Mouse (Mus musculus) cerebellum, adult 2 months (tissue): Measurements from ENCODE around the gene Fcgr4. TPM values are rescaled to one million over a fixed set of nuclear protein-coding genes. Genes with fewer than 3 reads are reported as not detected.
"Not testable (repeated sequence)": the region's sequence is repeated elsewhere in the genome, so short reads cannot be mapped to it uniquely, and the experiment has no call there.

Source experiments
- DNase-seq, 2 experiments: peaks; one replicate each; pipeline ENCODE4 v3.0.0; 2021
- H3K27ac ChIP-seq: fragments of 200-500 bp; 2 replicates; pipeline ENCODE4 v1.5.1; 2012; ENCODE audit warnings: low read length, control low read depth, inconsistent platforms; ENCODE audit not compliant: insufficient read depth
- H3K27me3 ChIP-seq: fragments of 200-500 bp; 2 replicates; pipeline ENCODE4 v1.6.1; 2012; ENCODE audit warnings: inconsistent platforms, mild to moderate bottlenecking, low read length, moderate library complexity; ENCODE audit not compliant: control insufficient read depth, insufficient read depth
- H3K4me1 ChIP-seq: fragments of 200-500 bp; 2 replicates; pipeline ENCODE4 v1.6.1; 2011; ENCODE audit warnings: low read length; ENCODE audit not compliant: control insufficient read depth, insufficient read depth
- H3K4me3 ChIP-seq: fragments of 200-500 bp; replicated peaks from 2 replicates; pipeline ENCODE3; 2011; ENCODE audit warnings: mild to moderate bottlenecking, low read depth, low read length, control low read depth; ENCODE audit not compliant: insufficient read depth
- CTCF ChIP-seq: fragments of 200-500 bp; IDR thresholded peaks from 2 replicates; pipeline ENCODE4 v1.5.1; 2011; ENCODE audit warnings: low read depth, mild to moderate bottlenecking, control low read depth, low read length, moderate library complexity, borderline replicate concordance; ENCODE audit not compliant: insufficient read depth
- POLR2A ChIP-seq: fragments of 200-500 bp; IDR thresholded peaks from 2 replicates; pipeline ENCODE4 v1.6.1; 2011; ENCODE audit warnings: low read length, control low read depth, borderline replicate concordance; ENCODE audit not compliant: insufficient read depth
- WGBS: fragments of 180-500 bp; shearing (Covaris S2); methylation state at CpG from one replicate; pipeline ENCODE4 v1.1.7; 2018; 5-methylcytosine and 5-hydroxymethylcytosine counted together
- polyA plus RNA-seq: library from polyadenylated mRNA; depleted of rRNA; stranded (reverse); fragments of >200 nt; gene quantifications from 2 replicates; pipeline ENCODE4 v1.2.3, GENCODE M21; 2012

Fcgr4 gene
- polyA plus RNA-seq, 1 experiment = 0.18 TPM

DNA sequence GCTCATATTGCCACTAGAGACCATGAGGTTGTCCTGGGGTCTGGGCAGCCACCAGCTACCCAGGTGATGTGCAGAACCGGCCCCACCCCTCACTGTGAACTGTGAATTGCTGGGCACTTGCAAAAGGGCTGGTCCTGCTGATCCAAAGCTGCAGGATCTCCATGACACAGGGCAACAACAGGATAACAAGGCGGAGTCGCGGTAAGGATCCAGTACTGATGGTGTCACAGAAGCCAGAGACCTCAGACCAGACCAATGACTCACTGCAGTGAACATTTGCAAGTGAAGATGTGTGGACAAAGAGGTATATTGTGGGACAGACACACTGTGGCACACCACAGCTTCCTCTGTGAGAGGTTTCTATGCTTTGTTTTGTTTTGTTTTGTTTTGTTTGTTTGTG, 40.1 kb upstream of the Fcgr4 start:
- Histone ChIP-seq H3K27ac (no peak overlapping the region), H3K27me3 (no peaks in the 10 kb centered on the region), H3K4me1 (no peaks in the 10 kb centered on the region; the same call in 1 of the 2 replicates), H3K4me3 (no peak overlapping the region)
- 83% methylated on average over 4 of the region's 4 CpGs for WGBS
- no peak for TF ChIP-seq POLR2A
- TF ChIP-seq CTCF = no peak
- no peak for DNase-seq

- not testable (repeated sequence) for H3K4me1 ChIP-seq, DNase-seq, H3K4me3 ChIP-seq, H3K27ac ChIP-seq, H3K27me3 ChIP-seq
- whole genome bisulfite sequencing = 68% methylated on average over 1 of the region's 1 CpGs
These were observed 37.0 kb upstream of the Fcgr4 start for GRCm38 (mm10) chr1:170981679-170982078.

GRCm38 (mm10) chr1:170982301-170982700, 36.4 kb upstream of the Fcgr4 start:
- Histone ChIP-seq H3K27ac (no peak overlapping the region), H3K4me1 (no peaks in the 10 kb centered on the region), H3K27me3 (no peaks in the 10 kb centered on the region), H3K4me3 (no peak overlapping the region)
- 70% methylated on average over 2 of the region's 2 CpGs for WGBS
- no peak for TF ChIP-seq CTCF
- TF ChIP-seq POLR2A = no peak
- no peak for DNase-seq

DNA sequence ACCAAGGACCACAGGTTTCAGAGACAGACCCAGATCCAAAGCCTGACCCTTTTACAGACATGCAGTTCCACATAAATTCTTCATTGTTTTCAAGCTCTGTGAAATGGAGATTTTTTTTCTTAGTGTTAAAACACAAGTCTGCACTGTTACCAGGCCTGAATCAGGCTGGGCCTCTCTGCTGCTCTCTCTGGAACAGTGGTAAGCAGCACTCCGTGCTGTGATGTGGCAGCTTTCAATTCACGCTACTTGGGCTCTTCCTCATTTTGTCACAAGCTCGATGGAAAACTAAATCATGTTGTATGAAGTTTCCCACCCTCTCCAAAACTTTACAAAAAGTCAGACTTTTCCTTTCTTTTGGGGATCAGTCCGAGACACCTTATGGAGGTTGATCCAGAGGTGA, 35.7 kb upstream of the Fcgr4 start:
- H3K27me3 ChIP-seq = no peaks in the 10 kb centered on the region
- DNase-seq = no peak
- no peak overlapping the region for H3K4me3 ChIP-seq
- no peak overlapping the region for H3K27ac ChIP-seq
- H3K4me1 ChIP-seq = no peaks in the 10 kb centered on the region
- TF ChIP-seq CTCF (no peak), POLR2A (no peak)
- WGBS = 80% methylated on average over 4 of the region's 4 CpGs

DNA sequence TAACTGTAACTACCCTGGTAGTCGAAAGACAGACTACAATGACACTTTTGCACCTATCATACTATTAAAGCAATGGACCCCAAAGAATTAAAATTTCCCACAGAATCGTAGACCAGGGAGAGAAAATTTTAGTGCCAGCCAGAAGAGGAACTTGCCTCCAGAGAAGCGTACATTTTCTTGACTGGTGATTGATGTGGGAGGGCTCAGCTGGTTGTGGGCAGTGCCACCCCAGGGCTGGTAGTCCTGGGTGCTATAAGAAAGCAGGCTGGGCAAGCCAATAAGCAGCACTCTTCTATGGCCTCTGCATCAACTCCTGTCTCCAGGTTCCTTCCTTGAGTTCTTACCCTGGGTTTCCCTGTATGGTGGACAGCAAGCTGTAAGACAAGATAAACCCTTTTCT, 33.6 kb upstream of the Fcgr4 start:
- Histone ChIP-seq H3K4me3 (no peak overlapping the region), H3K27ac (no peak overlapping the region), H3K27me3 (no peaks in the 10 kb centered on the region), H3K4me1 (no peaks in the 10 kb centered on the region)
- 86% methylated on average over 3 of the region's 3 CpGs for whole genome bisulfite sequencing
- TF ChIP-seq CTCF (no peak), POLR2A (no peak)
- DNase-seq = no peak

DNA sequence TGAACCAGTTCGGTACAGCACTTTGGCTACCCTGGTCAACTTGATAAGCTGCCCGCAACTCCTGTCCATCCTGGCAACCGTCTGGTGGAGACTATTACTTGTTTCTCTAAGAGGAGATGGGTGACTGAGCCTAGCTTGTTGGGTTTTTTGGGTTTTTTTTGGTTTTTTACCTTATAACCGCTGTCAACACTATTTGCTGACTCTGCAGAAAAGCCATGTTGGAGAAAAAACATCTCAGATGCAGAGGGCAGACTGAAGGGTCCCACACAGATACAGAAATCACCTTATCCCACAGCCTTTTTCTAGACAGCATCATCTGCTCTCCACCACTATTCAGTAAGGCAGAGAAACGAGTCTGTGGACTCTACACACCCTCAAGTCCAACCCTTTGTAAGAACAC, 32.9 kb upstream of the Fcgr4 start:
- no peak for DNase-seq
- Histone ChIP-seq H3K27me3 (no peaks in the 10 kb centered on the region), H3K4me1 (no peaks in the 10 kb centered on the region), H3K4me3 (no peak overlapping the region), H3K27ac (no peak overlapping the region)
- 79% methylated on average over 5 of the region's 5 CpGs for WGBS
- TF ChIP-seq POLR2A (no peak), CTCF (no peak)

- Histone ChIP-seq H3K4me3 (no peak overlapping the region), H3K4me1 (no peaks in the 10 kb centered on the region), H3K27me3 (no peaks in the 10 kb centered on the region), H3K27ac (no peak overlapping the region)
- peak in 1 of 2 experiments; percentile 26 for DNase-seq
- TF ChIP-seq POLR2A (no peak), CTCF (no peak)
- WGBS = 18% methylated on average over 9 of the region's 9 CpGs
These were observed 29.1 kb upstream of the Fcgr4 start for GRCm38 (mm10) chr1:170989656-170990055.

DNA sequence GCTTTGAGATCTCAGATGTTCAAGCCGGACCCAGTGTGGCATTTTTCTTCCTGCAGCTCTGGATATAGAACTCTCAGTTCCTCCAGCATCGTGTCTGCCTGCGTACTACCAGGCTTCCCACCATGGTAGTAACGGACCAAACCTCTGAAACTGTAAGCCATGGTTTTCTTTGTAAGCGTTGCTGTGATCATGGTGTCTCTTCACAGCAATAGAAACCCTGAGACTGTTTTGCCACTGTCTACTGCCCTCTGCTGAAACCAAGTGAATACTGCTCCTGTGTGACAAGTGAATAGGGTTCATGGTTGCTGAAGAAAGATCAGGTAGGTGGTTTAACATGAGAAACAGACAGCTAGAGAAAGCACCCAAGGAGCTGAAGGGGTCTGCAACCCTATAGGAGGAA, 26.2 kb upstream of the Fcgr4 start:
- Histone ChIP-seq H3K4me3 (no peak overlapping the region), H3K4me1 (no peaks in the 10 kb centered on the region), H3K27me3 (no peaks in the 10 kb centered on the region), H3K27ac (no peak overlapping the region)
- 58% methylated on average over 5 of the region's 5 CpGs for WGBS
- peak; percentile 42; the same call in 1 of the 2 replicates for TF ChIP-seq CTCF
- TF ChIP-seq POLR2A = no peak
- peak in 1 of 2 experiments; percentile 14 for DNase-seq

GRCm38 (mm10) chr1:170996034-170996433, 22.7 kb upstream of the Fcgr4 start:
- WGBS = 90% methylated on average over 3 of the region's 3 CpGs
- Histone ChIP-seq H3K27me3 (no peaks in the 10 kb centered on the region), H3K4me1 (no peaks in the 10 kb centered on the region), H3K4me3 (no peak overlapping the region), H3K27ac (no peak overlapping the region)
- no peak for DNase-seq
- TF ChIP-seq CTCF (no peak), POLR2A (no peak)

DNA sequence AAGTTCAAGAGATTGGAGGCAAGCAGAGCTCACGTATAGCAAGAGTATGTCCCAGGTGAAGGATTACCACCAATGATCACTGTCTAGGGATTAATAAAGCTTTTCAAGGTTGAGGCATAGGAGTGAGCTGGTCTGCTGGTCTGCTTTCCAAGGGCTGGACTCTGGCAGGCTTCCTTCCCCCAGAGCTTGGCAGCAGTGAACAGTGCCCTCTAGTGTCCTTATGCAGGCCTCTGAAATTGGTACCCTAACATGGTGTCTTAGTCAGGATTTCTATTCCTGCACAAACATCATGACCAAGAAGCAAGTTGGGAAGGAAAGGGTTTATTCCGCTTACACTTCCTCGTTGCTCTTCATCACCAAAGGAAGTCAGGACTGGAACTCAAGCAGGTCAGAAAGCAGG, 22.0 kb upstream of the Fcgr4 start:
- no peaks in the 10 kb centered on the region for H3K4me1 ChIP-seq
- no peak overlapping the region for H3K27ac ChIP-seq
- TF ChIP-seq CTCF (peak; percentile 75), POLR2A (no peak)
- DNase-seq = peak; percentile 42 to 57
- no peak overlapping the region for H3K4me3 ChIP-seq
- WGBS = 51% methylated on average over 3 of the region's 3 CpGs
- H3K27me3 ChIP-seq = no peaks in the 10 kb centered on the region
